Mouse (Mus musculus) hindbrain, embryonic 11.5 days (tissue): ENCODE data around the gene Ano10. TPM values are rescaled to one million over a fixed set of nuclear protein-coding genes. Genes with fewer than 3 reads are reported as not detected.

Source experiments
- ATAC-seq: fragments of 200-750 bp; cut with Nextera tagmentation; 2 replicates; pipeline ENCODE4 v1.8.0; 2017; ENCODE audit warnings: mild to moderate bottlenecking, moderate TSS enrichment, moderate library complexity; ENCODE audit not compliant: low FRiP score
- DNase-seq: peaks from one replicate; pipeline ENCODE4 v3.0.0-alpha.2; 2015; ENCODE audit warnings: low spot score
- H3K27ac ChIP-seq: fragments of 300-500 bp; sonication (generic); 2 replicates; pipeline ENCODE4 v1.5.1; 2014; ENCODE audit warnings: mild to moderate bottlenecking, low read depth, low read length
- H3K27me3 ChIP-seq: fragments of 300-500 bp; sonication (generic); 2 replicates; pipeline ENCODE4 v1.6.1; 2014; ENCODE audit warnings: mild to moderate bottlenecking, low read length, moderate library complexity, mixed read lengths; ENCODE audit not compliant: control insufficient read depth, insufficient read depth
- H3K36me3 ChIP-seq: fragments of 300-500 bp; sonication (generic); 2 replicates; pipeline ENCODE4 v1.6.1; 2014; ENCODE audit warnings: mild to moderate bottlenecking, low read length, moderate library complexity, mixed read lengths; ENCODE audit not compliant: control insufficient read depth, insufficient read depth
- H3K4me1 ChIP-seq: fragments of 300-500 bp; sonication (generic); replicated peaks from 2 replicates; pipeline ENCODE4 v1.6.1; 2014; ENCODE audit warnings: low read length, mixed read lengths; ENCODE audit not compliant: control insufficient read depth, insufficient read depth
- H3K4me2 ChIP-seq: fragments of 300-500 bp; sonication (generic); replicated peaks from 2 replicates; pipeline ENCODE4 v1.6.1; 2014; ENCODE audit warnings: mild to moderate bottlenecking, low read depth, low read length
- H3K4me3 ChIP-seq: fragments of 300-500 bp; sonication (generic); 2 replicates; pipeline ENCODE4 v1.5.1; 2014; ENCODE audit warnings: low read depth, low read length
- H3K9ac ChIP-seq: fragments of 300-500 bp; sonication (generic); 2 replicates; pipeline ENCODE4 v1.6.1; 2014; ENCODE audit warnings: low read depth, low read length
- H3K9me3 ChIP-seq: fragments of 300-500 bp; sonication (generic); 2 replicates; pipeline ENCODE4 v1.6.1; 2016; ENCODE audit warnings: low read length; ENCODE audit not compliant: control insufficient read depth
- WGBS: fragments of 180-500 bp; shearing (Covaris S2); extraction: QIAGEN DNeasy Blood & Tissue Kit; methylation state at CpG from one replicate; pipeline ENCODE4 v1.1.7; 2014; 5-methylcytosine and 5-hydroxymethylcytosine counted together
- polyA plus RNA-seq: library from polyadenylated mRNA; unstranded; fragments of >200 nt; fragmentation: Nextera tagmentation; extraction: Ambion mirVana; gene quantifications from 2 replicates; pipeline ENCODE4 v1.2.1, GENCODE M21; 2014

The Ano10 gene
- polyA plus RNA-seq, 1 experiment from 2014 or later, result 52.5 TPM

GRCm38 (mm10) chr9:122309013-122309980 is 15.1 kb upstream of the Ano10 start:
- Histone ChIP-seq H3K4me2 (no peak overlapping the region), H3K9me3 (no peaks in the 10 kb centered on the region), H3K27ac (no peak overlapping the region), H3K9ac (no peak overlapping the region), H3K36me3 (no peaks in the 10 kb centered on the region), H3K4me3 (no peak overlapping the region), H3K4me1 (no peaks in the 10 kb centered on the region), H3K27me3 (no peaks in the 10 kb centered on the region)
- ATAC-seq, result no peak
- 76% methylated on average over 14 of the region's 14 CpGs for WGBS
- no peak for DNase-seq

DNA sequence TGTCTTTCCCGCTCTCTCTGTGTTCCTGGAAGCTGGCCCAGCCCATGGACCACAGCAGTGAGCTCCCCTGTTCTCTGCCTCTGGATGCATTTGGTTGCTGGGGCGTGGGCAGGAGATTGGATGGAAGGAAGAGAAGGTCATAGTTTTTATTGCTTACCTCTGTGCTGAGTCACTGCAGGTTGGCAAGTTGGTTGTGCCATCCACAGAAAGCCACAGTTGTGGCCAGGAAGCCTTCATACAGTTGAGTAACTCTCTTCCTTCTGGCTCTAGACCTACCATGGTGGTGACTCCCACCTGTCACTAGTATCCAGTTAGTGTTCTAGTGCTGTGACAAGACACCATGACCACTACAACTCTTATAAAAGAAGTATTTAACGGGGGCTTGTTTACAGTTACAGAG is 11.1 kb upstream of the Ano10 start:
- no peak for ATAC-seq

DNA sequence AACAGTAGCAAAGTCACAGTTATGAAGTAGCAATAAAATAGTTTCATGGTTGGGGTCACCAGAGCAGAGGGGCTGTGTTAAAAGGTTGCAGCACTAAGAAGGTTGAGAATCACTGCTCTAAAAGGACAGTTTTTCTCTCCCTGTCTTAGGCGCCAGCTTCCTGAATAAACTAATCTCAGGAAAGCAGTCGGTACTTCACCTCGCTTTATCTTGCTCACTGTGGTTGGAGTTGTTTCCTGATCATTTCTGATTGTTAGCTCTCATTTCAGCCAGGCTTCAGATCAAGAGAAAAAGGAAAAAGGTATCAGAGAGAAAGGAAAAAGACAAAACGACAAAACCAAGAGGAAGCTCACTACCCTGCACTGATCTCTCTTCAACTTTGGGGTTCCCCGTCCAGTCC is 1.9 kb upstream of the Ano10 start:
- H3K27me3 ChIP-seq, result no peaks in the 10 kb centered on the region
- no peak for DNase-seq

More for the DNA sequence above, 11.1 kb upstream of the Ano10 start:
- Histone ChIP-seq H3K4me2 (no peak overlapping the region), H3K4me3 (no peak overlapping the region), H3K4me1 (no peaks in the 10 kb centered on the region), H3K36me3 (no peaks in the 10 kb centered on the region), H3K9ac (no peak overlapping the region), H3K9me3 (no peaks in the 10 kb centered on the region), H3K27ac (no peak overlapping the region), H3K27me3 (no peaks in the 10 kb centered on the region)
- no peak for DNase-seq
- 86% methylated on average over 3 of the region's 3 CpGs for WGBS

GRCm38 (mm10) chr9:122295396-122295795 is 1.2 kb upstream of the Ano10 start:
- H3K9ac ChIP-seq, result no peak overlapping the region
- H3K4me2 ChIP-seq, result no peak overlapping the region
- H3K9me3 ChIP-seq, result no peaks in the 10 kb centered on the region
- no peak for ATAC-seq
- H3K27ac ChIP-seq, result no peak overlapping the region
- H3K4me3 ChIP-seq, result no peak overlapping the region
- H3K36me3 ChIP-seq, result no peaks in the 10 kb centered on the region
- H3K27me3 ChIP-seq, result no peaks in the 10 kb centered on the region
- no peak for DNase-seq
- peaks cover 2% of the 10 kb centered on the region; the same call in 1 of the 2 replicates for H3K4me1 ChIP-seq

More for the DNA sequence above, 1.9 kb upstream of the Ano10 start:
- Histone ChIP-seq H3K27ac (no peak overlapping the region), H3K9me3 (no peaks in the 10 kb centered on the region), H3K4me3 (no peak overlapping the region), H3K36me3 (no peaks in the 10 kb centered on the region), H3K4me1 (peaks cover 2% of the 10 kb centered on the region; the same call in 1 of the 2 replicates), H3K9ac (no peak overlapping the region), H3K4me2 (no peak overlapping the region)
- WGBS, result 94% methylated on average over 5 of the region's 5 CpGs
- ATAC-seq, result no peak

- peaks cover 2% of the 10 kb centered on the region; the same call in 1 of the 2 replicates for H3K4me1 ChIP-seq
- no peaks in the 10 kb centered on the region for H3K36me3 ChIP-seq
- H3K27ac ChIP-seq, result peak overlapping the region; percentile 65
- H3K9ac ChIP-seq, result peak overlapping the region; percentile 76
- H3K9me3 ChIP-seq, result no peaks in the 10 kb centered on the region
- WGBS, result under 1% methylated on average over 23 of the region's 23 CpGs
- DNase-seq (peak; percentile 74), ATAC-seq (peak; percentile 85)
- peak overlapping the region; percentile 68 for H3K4me3 ChIP-seq
- H3K27me3 ChIP-seq, result no peaks in the 10 kb centered on the region
- H3K4me2 ChIP-seq, result peak overlapping the region; percentile 54
Observed at GRCm38 (mm10) chr9:122293865-122294241, 370 bp downstream of the Ano10 start.

DNA sequence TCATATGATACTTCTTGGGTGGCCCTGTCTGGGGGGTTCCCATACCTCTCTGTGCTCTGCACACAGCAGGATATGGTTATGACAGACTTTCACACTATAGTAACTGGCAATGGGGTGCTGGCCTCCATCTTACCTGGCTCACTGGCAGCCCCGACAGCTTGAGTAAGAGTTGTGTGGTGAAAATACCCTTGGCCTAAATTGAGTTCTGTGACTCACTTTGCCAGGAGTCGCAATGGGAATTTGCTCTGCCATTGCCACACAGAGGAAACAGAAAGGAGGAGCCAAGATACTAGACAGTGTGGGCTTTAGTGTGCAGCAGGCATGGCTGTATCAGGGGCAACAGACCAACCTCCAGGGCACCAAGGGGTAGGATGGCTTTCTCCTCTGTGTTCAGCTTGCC is 4.0 kb downstream of the Ano10 start:
- no peak for DNase-seq
- no peaks in the 10 kb centered on the region for H3K36me3 ChIP-seq
- no peak for ATAC-seq
- no peaks in the 10 kb centered on the region for H3K9me3 ChIP-seq
- peaks cover 4% of the 10 kb centered on the region for H3K4me1 ChIP-seq
- H3K4me2 ChIP-seq, result no peak overlapping the region
- H3K9ac ChIP-seq, result no peak overlapping the region
- WGBS, result 80% methylated on average over 2 of the region's 2 CpGs
- no peak overlapping the region for H3K4me3 ChIP-seq
- no peak overlapping the region for H3K27ac ChIP-seq
- no peaks in the 10 kb centered on the region for H3K27me3 ChIP-seq

- Histone ChIP-seq H3K4me1 (peaks cover 4% of the 10 kb centered on the region), H3K36me3 (no peaks in the 10 kb centered on the region), H3K4me2 (no peak overlapping the region), H3K4me3 (no peak overlapping the region), H3K9ac (no peak overlapping the region), H3K27ac (no peak overlapping the region), H3K9me3 (no peaks in the 10 kb centered on the region), H3K27me3 (no peaks in the 10 kb centered on the region)
- DNase-seq (no peak), ATAC-seq (no peak)
- 33% methylated on average over 3 of the region's 3 CpGs for WGBS
Observed at GRCm38 (mm10) chr9:122288416-122288815, 5.8 kb downstream of the Ano10 start.

DNA sequence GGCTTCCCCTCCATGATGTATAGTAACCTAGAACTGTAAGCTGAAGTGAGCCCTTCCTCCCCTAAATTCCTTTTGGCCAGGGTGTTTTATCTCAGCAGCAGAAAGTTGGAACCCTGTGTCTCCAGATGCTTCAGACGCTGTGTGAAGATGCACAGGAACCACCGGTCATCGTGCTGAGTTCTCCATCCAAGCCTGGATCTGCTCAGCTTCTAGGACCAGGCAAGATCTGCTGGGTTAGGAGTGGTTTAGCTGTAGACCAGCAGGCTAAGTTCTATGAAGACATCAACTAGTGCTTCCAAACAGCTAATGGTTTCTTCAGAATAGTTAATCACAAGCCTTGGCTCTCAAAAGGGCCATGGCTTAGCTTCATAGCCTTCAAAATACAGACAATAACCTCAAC is 6.7 kb downstream of the Ano10 start:
- 87% methylated on average over 3 of the region's 3 CpGs for WGBS
- no peak overlapping the region for H3K9ac ChIP-seq
- H3K4me3 ChIP-seq, result no peak overlapping the region
- no peak for DNase-seq
- H3K36me3 ChIP-seq, result no peaks in the 10 kb centered on the region
- H3K27ac ChIP-seq, result no peak overlapping the region
- H3K4me2 ChIP-seq, result no peak overlapping the region
- peaks cover 2% of the 10 kb centered on the region; the same call in 1 of the 2 replicates for H3K4me1 ChIP-seq
- no peaks in the 10 kb centered on the region for H3K9me3 ChIP-seq
- ATAC-seq, result no peak
- H3K27me3 ChIP-seq, result no peaks in the 10 kb centered on the region

DNA sequence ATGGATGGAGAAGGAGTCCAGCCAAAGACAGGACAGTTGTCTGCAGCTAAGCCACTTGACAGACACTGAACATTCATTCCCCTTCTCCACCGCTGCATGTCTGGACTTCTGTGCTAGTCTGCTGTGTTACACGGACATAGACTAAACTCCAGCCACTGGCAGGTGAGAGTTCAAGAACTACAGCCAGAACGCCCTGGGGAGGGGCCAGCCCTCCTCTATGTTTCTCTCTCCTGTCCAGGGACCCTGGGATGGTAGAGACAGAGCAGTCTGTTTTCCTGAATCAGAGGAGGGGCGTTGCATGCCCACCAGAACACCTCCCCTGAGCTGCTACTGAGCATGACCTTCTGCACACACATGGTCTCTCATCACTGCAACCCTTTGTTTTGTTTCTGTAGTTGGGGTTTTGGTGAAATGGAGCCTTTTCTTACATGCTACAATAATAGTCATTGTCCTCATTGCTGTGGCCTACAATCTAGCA is 8.4 kb downstream of the Ano10 start:
- H3K4me2 ChIP-seq, result no peak overlapping the region
- ATAC-seq (no peak; the same call in 1 of the 2 replicates), DNase-seq (no peak)

More for the DNA sequence above, 8.4 kb downstream of the Ano10 start:
- no peaks in the 10 kb centered on the region for H3K9me3 ChIP-seq
- no peaks in the 10 kb centered on the region for H3K27me3 ChIP-seq
- no peak overlapping the region for H3K9ac ChIP-seq
- H3K4me3 ChIP-seq, result no peak overlapping the region
- H3K36me3 ChIP-seq, result no peaks in the 10 kb centered on the region
- 13% methylated on average over 4 of the region's 4 CpGs for WGBS
- peaks cover 2% of the 10 kb centered on the region; the same call in 1 of the 2 replicates for H3K4me1 ChIP-seq
- peak overlapping the region; percentile 39; the same call in 1 of the 2 replicates for H3K27ac ChIP-seq
